Mouse (Mus musculus) heart, postnatal 0 days (tissue): Measurements from ENCODE around the gene Nup50. TPM values are rescaled to one million over a fixed set of nuclear protein-coding genes. Genes with fewer than 3 reads are reported as not detected.

Experiments
- ATAC-seq: fragments of 200-750 bp; cut with Nextera tagmentation; 2 replicates; pipeline ENCODE4 v1.8.0; 2017; ENCODE audit warnings: low read depth, moderate number of reproducible peaks, moderate library complexity; ENCODE audit not compliant: insufficient read depth
- DNase-seq: peaks from one replicate; pipeline ENCODE4 v3.0.0-alpha.2; 2016; ENCODE audit warnings: low spot score
- H3K27ac ChIP-seq: fragments of 300-500 bp; sonication (generic); 2 replicates; pipeline ENCODE4 v1.5.1; 2014; ENCODE audit warnings: low read depth, mild to moderate bottlenecking
- H3K27me3 ChIP-seq: fragments of 300-500 bp; sonication (generic); 2 replicates; pipeline ENCODE4 v1.6.1; 2014; ENCODE audit warnings: low read length, mixed read lengths; ENCODE audit not compliant: control insufficient read depth, insufficient read depth
- H3K36me3 ChIP-seq: fragments of 300-500 bp; sonication (generic); replicated peaks from 2 replicates; pipeline ENCODE4 v1.6.1; 2014; ENCODE audit warnings: low read length, mixed read lengths; ENCODE audit not compliant: control insufficient read depth, insufficient read depth
- H3K4me1 ChIP-seq: fragments of 300-500 bp; sonication (generic); 2 replicates; pipeline ENCODE4 v1.6.1; 2014; ENCODE audit warnings: antibody characterized with exemption; ENCODE audit not compliant: control insufficient read depth, insufficient read depth
- H3K4me2 ChIP-seq: fragments of 300-500 bp; sonication (generic); 2 replicates; pipeline ENCODE4 v1.6.1; 2014; ENCODE audit warnings: low read depth, mild to moderate bottlenecking, low read length, moderate library complexity
- H3K4me3 ChIP-seq: fragments of 300-500 bp; sonication (generic); 2 replicates; pipeline ENCODE4 v1.5.1; 2014; ENCODE audit warnings: low read depth, low read length
- H3K9ac ChIP-seq: fragments of 300-500 bp; sonication (generic); replicated peaks from 2 replicates; pipeline ENCODE4 v1.6.1; 2014; ENCODE audit warnings: low read depth, low read length, mixed read lengths
- H3K9me3 ChIP-seq: fragments of 300-500 bp; sonication (generic); replicated peaks from 2 replicates; pipeline ENCODE4 v1.6.1; 2016; ENCODE audit warnings: low read length; ENCODE audit not compliant: control insufficient read depth
- CTCF ChIP-seq: IDR thresholded peaks from 2 replicates; pipeline ENCODE4 v1.5.1; 2016; ENCODE audit warnings: antibody characterized with exemption, control low read depth, low read depth
- EP300 ChIP-seq: IDR thresholded peaks from 2 replicates; pipeline ENCODE4 v1.6.1; 2016; ENCODE audit warnings: antibody characterized with exemption, low read depth
- WGBS: fragments of 180-500 bp; shearing (Covaris S2); extraction: QIAGEN DNeasy Blood & Tissue Kit; methylation state at CpG from one replicate; pipeline ENCODE4 v1.1.7; 2014; 5-methylcytosine and 5-hydroxymethylcytosine counted together
- polyA plus RNA-seq: library from polyadenylated mRNA; unstranded; fragments of >200 nt; fragmentation: Nextera tagmentation; extraction: Ambion mirVana; gene quantifications from 2 replicates; pipeline ENCODE4 v1.2.1, GENCODE M21; 2015
- total RNA-seq: library from RNA; depleted of rRNA; stranded (reverse); fragments of >200 nt; gene quantifications from 2 replicates; pipeline ENCODE4 v1.2.3, GENCODE M21; 2014; ENCODE audit warnings: low replicate concordance

Nup50 gene
- total and polyA plus RNA-seq, 2 experiments from 2014 or later = 11.4 to 11.8 TPM

DNA sequence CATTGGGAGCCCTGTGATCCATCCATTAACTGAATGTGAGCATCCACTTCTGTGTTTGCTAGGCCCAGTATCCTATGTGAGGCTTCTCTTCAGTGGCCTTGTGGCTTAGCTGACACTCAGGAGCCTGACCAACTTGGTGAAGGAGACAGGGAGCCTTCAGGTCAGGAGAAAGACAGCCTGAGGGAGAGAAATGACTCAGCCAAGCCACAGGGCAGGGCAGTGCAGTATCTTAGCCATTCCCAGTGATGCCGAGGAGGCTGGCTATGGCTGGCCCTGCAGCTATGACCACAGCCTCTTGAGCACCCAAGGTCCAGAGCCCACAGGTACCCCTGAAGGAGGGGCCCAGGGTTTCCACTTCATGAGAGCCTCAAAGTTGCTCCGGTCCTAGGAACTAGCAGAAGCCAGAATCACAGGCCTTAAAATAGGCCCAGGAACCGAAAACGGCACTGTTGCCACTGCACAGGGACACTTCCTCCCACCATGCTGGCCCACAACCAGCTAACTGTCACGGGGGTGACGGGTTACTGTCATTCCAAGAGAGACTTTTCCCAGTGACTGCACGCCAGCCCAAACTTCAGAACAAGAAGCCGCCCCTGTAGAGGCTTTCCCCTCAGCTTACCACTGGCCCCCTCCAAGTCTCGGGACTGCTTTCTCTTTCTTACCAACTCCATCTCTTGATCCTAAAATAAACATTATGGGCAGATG lies 58.5 kb downstream of the Nup50 start:
- Histone ChIP-seq H3K27me3 (no peaks in the 10 kb centered on the region), H3K9me3 (no peaks in the 10 kb centered on the region), H3K4me2 (no peak overlapping the region), H3K9ac (no peak overlapping the region), H3K27ac (no peak overlapping the region), H3K4me1 (peaks cover under 1% of the 10 kb centered on the region; the same call in 1 of the 2 replicates), H3K4me3 (no peak overlapping the region), H3K36me3 (no peaks in the 10 kb centered on the region)
- WGBS = 41% methylated on average over 9 of the region's 9 CpGs
- DNase-seq (no peak), ATAC-seq (no peak)
- TF ChIP-seq CTCF (no peak), EP300 (no peak)

DNA sequence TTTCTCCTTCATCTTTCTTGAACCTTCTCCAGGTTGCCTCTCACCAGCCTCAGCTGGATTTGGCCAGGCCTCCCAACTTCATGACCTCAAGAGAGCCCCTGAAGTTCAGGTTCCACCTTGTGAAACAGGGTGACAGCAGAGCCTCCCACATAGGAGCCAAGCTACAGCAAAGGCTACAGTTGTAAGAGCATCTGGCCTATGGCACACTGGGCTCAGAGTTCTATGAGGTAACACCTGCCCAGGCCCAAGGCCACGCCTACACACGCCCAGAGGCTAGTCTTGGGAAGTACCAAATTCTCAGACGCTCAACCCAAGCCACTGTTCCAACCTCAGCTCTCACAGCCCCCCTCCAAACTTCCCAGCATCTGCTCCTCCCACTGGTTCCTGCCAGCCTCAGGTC lies 59.7 kb downstream of the Nup50 start:
- DNase-seq (no peak), ATAC-seq (no peak)
- Histone ChIP-seq H3K9ac (no peak overlapping the region), H3K4me3 (no peak overlapping the region), H3K36me3 (no peaks in the 10 kb centered on the region), H3K4me1 (peaks cover 7% of the 10 kb centered on the region; the same call in 1 of the 2 replicates), H3K27ac (no peak overlapping the region), H3K9me3 (no peaks in the 10 kb centered on the region), H3K4me2 (no peak overlapping the region), H3K27me3 (no peaks in the 10 kb centered on the region)
- 89% methylated on average over 3 of the region's 3 CpGs for WGBS
- TF ChIP-seq CTCF = no peak
- no peak for TF ChIP-seq EP300

DNA sequence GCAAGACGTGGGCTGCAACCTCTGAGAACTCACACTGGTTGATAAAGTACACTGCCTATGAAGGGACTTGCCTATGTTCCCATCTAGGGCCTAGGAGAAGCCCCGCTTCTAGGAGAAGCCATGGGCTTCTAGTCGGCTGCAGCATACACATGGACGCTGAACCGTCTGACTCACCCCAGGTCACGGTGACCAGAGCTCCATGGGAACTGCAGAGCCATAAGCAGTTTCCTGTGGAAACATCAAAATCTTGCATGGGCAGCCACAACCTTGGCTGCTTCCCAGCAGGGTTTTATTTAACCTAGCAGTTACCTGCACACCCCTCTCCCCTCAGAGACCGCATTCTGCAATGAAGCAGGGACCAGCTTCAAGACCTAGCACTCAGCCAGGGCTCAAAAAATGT lies 60.5 kb downstream of the Nup50 start:
- no peak for TF ChIP-seq EP300
- TF ChIP-seq CTCF = no peak
- no peak overlapping the region for H3K4me3 ChIP-seq
- ATAC-seq (no peak), DNase-seq (no peak)
- H3K27ac ChIP-seq = no peak overlapping the region
- no peak overlapping the region for H3K4me2 ChIP-seq
- 63% methylated on average over 7 of the region's 7 CpGs for WGBS
- H3K9me3 ChIP-seq = no peaks in the 10 kb centered on the region
- H3K9ac ChIP-seq = no peak overlapping the region
- H3K36me3 ChIP-seq = no peaks in the 10 kb centered on the region
- peaks cover 12% of the 10 kb centered on the region; the same call in 1 of the 2 replicates for H3K4me1 ChIP-seq
- H3K27me3 ChIP-seq = no peaks in the 10 kb centered on the region

DNA sequence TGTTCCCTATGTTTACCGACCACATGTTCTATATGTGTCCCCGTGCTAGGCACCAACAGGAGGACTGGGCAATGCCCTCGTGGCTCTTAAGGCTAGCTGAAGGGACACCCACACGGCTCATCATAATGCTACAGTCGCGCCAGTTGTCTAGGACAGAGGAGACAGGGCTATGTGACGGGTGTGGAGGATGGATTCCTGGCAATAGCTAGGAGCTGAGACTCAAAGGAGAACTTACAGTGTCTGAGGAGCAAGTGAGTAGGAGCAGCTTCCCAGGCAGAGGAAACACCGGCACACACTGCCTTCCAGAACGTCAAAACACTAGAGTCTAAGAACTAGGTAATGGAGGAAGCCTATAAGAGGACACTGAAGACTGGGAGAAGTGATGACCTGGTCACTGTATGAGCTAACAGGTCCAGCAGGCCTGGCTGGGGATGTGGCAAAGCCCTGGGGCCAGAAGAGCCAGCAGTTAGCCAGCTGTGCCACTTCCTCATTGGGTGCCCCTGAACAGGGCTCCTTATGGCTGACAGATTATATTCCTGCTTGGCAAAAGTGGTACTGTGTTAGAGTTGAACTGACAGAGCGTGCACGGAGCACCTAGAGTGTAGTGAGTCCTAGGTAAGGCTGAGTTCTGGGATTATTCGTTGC lies 62.4 kb downstream of the Nup50 start:
- TF ChIP-seq EP300 (no peak), CTCF (no peak)
- no peak overlapping the region for H3K4me2 ChIP-seq
- DNase-seq (no peak), ATAC-seq (no peak)
- no peak overlapping the region for H3K9ac ChIP-seq
- no peaks in the 10 kb centered on the region for H3K36me3 ChIP-seq
- no peaks in the 10 kb centered on the region for H3K9me3 ChIP-seq
- H3K27ac ChIP-seq = no peak overlapping the region
- 87% methylated on average over 12 of the region's 12 CpGs for WGBS
- H3K4me3 ChIP-seq = no peak overlapping the region
- H3K4me1 ChIP-seq = peaks cover 12% of the 10 kb centered on the region; the same call in 1 of the 2 replicates
- H3K27me3 ChIP-seq = no peaks in the 10 kb centered on the region

DNA sequence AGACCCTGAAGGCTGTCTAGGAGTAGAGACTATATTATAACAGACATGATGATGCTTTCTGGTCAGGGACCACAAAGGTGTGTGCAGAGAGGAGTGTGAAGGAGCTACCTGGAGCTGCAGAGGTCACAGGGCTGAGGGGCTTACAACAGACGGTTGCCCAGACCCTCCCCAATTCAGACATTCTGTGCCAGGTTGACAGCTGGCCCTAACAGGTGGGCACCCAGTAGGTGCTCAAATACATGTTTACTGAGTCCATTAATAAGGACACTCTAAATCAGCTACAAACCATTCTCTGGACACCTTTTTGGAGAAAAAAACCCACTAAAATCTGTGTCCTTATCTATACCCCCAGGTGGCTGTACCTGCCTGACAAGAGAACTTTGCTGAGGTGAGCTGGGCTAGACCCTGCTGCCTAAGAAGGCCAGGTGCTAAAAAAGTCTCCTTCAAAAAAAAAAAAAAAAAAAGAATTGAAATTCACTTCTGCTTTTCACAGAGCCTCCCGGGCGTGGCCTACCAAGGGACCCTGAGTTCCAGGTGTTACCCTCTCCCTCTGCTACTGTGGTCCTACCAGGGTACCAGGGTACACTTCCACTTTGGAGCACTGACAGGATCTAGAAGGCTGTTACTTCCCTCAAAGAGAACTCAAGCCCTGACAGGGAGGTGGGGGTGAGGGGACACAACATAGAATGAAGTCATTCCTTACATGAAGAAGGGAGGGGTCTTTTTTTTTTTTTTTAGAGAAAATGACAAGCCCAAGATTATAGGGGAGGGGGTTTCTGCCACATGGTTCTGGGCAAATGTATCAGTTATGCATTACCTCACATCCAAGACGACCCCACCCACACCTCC lies 63.2 kb downstream of the Nup50 start:
- no peak for TF ChIP-seq EP300
- WGBS = 74% methylated on average over 4 of the region's 4 CpGs
- H3K27ac ChIP-seq = no peak overlapping the region
- H3K4me1 ChIP-seq = peaks cover 12% of the 10 kb centered on the region; the same call in 1 of the 2 replicates
- peak overlapping the region; percentile 65 for H3K4me3 ChIP-seq
- H3K4me2 ChIP-seq = peak overlapping the region; percentile 86
- no peak overlapping the region for H3K9ac ChIP-seq
- H3K36me3 ChIP-seq = no peaks in the 10 kb centered on the region
- no peak for ATAC-seq
- H3K9me3 ChIP-seq = no peaks in the 10 kb centered on the region
- no peak for DNase-seq
- H3K27me3 ChIP-seq = no peaks in the 10 kb centered on the region
